Mouse (Mus musculus) left cerebral cortex, postnatal 10 days (tissue): Measurements from ENCODE around the gene Crls1. TPM values are rescaled to one million over a fixed set of nuclear protein-coding genes. Genes with fewer than 3 reads are reported as not detected.

Experiments
- DNase-seq, 2 experiments: peaks; one replicate each; pipeline ENCODE4 v3.0.0; 2021 to 2022; ENCODE audit warnings: low spot score in 2 of 2, mixed read lengths in 1 of 2; ENCODE audit errors: extremely low spot score in 1 of 2
- intact Hi-C: fragments of 180-260 bp; cut with DNase I; formaldehyde crosslinking; loops from one replicate; pipeline ENCODE4 v1.15.1; 2025
- total RNA-seq, 2 experiments: library from RNA; stranded (reverse); gene quantifications; 2 replicates each; pipeline ENCODE4 v1.2.3; 2021

The Crls1 gene
- 10 to 100 TPM; 24.6 to 29.3 TPM for total RNA-seq

DNA sequence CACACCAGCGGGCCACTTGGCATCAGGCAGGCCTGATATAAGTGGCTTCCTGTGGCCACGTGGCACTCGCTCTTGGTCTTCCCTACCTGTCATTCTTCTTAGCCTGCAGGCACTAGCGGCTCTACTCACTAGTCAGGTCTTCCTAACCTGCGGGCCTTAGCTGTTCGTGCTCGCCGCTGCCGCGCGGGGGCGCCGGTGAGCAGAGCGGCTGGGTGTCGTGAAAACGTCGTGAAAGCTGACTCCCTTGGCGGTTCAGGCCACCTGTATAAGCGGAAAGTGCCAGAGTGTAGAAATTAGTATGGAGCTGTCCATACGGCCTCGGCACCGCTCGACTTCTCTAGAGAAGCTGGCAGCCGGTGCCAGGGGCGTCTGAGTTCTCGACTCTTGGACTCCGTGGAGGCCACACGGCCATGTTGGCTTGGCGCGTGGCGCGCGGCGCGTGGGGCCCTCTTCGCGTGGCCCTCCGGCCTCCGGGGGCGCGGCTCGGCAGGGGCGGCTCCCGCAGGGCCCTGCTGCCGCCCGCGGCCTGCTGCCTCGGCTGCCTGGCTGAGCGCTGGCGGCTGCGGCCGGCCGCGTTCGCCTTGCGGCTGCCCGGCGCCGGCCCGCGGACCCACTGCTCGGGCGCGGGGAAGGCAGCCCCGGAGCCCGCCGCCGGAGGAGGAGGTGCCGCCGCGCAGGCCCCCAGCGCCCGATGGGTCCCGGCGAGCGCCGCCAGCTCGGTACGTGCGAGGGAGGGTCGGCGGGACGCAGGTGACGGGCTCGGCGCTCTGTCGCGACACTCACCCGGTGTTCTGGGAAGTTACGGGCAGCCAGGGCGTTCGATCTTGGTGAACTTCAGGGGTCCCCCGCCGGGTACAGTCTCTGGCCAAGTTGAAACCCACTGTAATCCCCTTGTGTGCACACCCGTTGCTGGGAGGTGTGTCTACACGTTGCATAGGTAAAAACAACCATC is at the start of gene Crls1:
Gene Crls1, plus strand, starts transcription at position 260 of the 952 bp plus-strand sequence.
- intact Hi-C loops = loop anchor here (5.0 kb wide), 1 partner anchor 56 kb away; no protein-coding TSS in a partner anchor
- peak; percentile 93 for DNase-seq

DNA sequence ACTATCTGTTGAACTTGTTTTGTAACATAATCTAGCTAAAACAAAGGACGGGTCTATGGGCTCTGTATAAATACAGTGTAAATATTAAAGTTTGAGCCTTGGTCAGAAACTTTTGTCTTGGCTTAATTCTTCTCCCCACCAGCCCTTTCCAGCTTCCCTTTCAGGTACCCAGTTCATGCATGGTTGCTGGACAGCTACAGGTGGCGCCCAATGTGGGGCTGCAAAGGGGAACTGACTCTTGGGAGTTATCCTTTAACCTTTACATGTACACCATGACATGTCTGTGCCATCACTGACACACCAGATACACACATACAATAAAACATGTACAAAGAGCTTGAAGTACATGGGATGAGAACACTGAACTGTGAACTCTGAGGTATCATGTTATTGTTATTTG is 43.5 kb upstream of the Crls1 start:
- intact Hi-C loops = no loop called here
- no peak for DNase-seq

DNA sequence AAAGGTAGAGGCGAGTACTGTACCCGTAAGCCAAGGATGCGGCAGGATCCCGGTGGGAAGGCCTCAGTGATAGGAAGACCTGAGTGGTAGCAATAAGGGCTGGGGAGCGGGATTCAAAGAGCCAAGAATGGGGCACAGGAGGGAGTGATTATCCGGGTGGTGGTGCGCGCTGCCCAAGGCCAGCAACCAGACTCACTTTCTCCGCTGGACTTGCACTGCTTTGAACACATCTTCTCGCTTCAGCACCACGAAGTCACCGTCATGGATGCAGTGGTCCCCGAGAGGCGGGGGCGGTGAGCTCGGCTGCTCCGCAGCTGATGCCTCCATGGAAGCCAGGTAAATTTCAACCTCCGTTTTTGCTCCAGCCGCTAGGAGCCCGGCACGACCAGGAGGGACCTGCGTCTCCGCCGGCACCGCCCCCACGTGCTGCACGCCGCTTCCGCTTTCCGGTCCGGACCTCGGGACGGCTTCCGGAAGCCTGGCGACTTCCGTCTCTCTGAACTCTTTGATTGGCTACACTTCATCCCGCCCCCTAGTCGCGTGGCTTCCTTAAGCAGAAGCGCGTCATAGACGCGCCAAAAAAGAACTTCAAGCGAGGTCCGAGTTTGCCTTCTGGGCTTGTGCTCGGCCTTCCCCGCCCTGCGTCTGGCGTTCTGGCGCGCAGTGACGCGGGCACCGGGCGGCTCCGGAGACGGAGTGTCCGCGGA is 30.7 kb upstream of the Crls1 start, which contains the start of the genes Trmt6 and Mcm8:
Gene Trmt6, minus strand, starts transcription at position 448 of the 707 bp plus-strand sequence.
Gene Mcm8, plus strand, starts transcription at position 534 of the 707 bp plus-strand sequence.
- intact Hi-C loops = no loop called here

GRCm38 (mm10) chr2:132841071-132841470 is 5.4 kb upstream of the Crls1 start:
- DNase-seq = no peak
- intact Hi-C loops = no loop called here

More for the DNA sequence above, 30.7 kb upstream of the Crls1 start, which contains the start of the genes Trmt6 and Mcm8:
- peak; percentile 89 to 96 for DNase-seq

DNA sequence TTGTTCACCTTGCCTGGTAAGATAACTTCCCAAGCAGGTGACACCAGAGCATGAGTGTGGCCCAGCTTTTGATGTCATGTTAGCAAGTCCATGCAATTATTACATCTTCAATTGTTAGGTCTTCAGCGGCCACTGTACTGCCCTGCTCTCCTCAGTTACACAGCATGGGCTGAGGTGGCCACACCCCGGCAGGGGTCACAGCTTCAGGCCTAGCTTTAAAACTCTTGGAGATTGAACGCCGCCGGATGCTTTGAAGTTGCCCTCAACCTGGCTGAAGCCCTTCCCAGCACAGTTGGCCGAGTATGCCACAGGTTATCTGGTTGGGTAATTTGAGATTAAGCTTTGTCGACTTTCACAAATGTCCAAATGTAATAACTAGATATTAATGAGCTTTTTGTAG is 1.1 kb downstream of the Crls1 start:
- peak in 1 of 2 experiments; percentile 26 for DNase-seq
- intact Hi-C loops = loop anchor here (5.0 kb wide), 1 partner anchor 55 kb away; no protein-coding TSS in a partner anchor

- DNase-seq = no peak
- intact Hi-C loops = loop anchor here (5.0 kb wide), 1 partner anchor 54 kb away; no protein-coding TSS in a partner anchor
Measured at GRCm38 (mm10) chr2:132848361-132848760, 1.9 kb downstream of the Crls1 start.

- intact Hi-C loops = loop anchor here (5.0 kb wide), 1 partner anchor 53 kb away; no protein-coding TSS in a partner anchor
- no peak for DNase-seq
Measured at GRCm38 (mm10) chr2:132849141-132849540, 2.7 kb downstream of the Crls1 start.

DNA sequence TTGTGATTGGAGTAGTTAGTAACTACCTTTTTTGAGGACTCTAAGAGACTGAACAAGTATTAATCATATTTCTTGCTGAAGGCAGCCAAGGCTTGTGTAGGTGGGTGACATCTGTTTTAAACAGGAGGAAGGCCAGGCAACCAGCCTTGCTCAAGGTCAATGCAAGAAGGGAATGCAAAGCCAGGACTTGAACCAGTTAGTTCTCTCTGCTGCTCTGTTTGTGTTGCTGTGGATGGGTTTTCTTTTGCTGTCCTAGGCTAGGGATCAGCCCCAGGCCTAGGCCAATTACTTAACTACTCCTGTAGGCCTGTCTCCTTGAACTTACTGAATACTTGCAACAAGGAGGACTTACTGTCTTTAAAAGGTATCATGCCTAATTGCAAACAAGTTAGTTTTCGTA is 6.6 kb downstream of the Crls1 start:
- no peak for DNase-seq
- intact Hi-C loops = no loop called here

DNA sequence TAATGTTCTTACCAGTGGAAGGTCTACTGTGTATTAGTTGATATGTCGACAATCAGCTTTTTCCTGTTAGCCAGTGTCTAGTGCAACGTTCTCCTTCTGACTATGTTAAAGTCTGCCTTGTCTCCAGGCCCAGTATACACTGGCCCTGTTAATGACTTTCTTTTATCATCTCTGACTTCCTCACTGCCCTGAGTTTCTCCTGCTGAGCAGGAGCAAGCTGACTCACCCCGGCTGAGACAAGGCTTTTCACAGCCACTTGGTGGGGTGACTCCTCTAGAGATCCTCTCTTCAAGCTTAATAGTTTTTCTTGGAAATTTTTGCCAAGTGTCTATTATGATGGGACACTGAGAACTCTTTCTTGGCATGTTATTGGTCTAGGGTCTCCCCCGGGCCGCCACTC is 9.9 kb downstream of the Crls1 start:
- intact Hi-C loops = no loop called here

DNA sequence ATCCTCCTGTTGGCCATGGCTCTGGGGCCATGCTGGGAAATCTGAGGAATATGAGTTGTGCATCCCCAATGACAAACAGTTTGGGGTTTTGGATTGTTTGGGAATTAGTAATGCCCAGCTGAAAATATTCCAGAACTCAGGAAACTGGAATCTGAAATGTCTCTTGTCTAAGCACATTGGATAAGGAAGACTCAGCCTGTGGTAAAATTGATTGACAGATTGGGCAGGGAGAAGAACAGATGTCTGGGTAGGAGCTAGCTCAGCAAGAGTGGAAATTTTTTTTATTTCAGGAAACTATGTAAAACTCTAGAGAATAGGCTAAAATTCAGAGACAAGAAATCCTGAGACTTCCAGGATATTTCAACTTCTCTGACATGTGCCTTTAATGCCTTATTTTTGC is 14.0 kb downstream of the Crls1 start:
- intact Hi-C loops = no loop called here
- no peak for DNase-seq

More for the DNA sequence above, 9.9 kb downstream of the Crls1 start:
- no peak for DNase-seq

DNA sequence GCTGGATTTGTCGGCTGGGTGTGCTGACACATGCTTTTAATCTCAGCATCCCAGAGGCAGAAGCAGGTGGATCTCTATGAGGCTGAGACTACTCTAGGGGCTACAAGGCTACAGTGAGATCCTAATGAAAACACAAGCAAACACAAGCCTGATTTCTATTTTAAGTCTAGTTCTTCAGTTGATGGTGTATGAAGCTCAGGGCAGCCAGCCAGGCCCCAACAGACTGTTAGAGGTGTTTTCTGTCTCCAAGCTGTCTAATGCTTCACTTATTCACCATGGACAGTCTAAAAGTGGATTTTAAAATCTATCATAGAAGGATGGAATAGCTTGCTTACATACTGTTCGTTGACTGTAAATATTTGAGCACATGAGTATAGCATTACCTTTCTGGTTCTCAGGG is 15.0 kb downstream of the Crls1 start:
- DNase-seq = no peak
- intact Hi-C loops = no loop called here

- DNase-seq = no peak
- intact Hi-C loops = no loop called here
Measured at GRCm38 (mm10) chr2:132863325-132863724, 16.9 kb downstream of the Crls1 start.

GRCm38 (mm10) chr2:132867521-132867920 is 21.1 kb downstream of the Crls1 start:
- DNase-seq = no peak
- intact Hi-C loops = no loop called here

- intact Hi-C loops = no loop called here
- no peak for DNase-seq
Measured at GRCm38 (mm10) chr2:132869682-132870081, 23.2 kb downstream of the Crls1 start.

DNA sequence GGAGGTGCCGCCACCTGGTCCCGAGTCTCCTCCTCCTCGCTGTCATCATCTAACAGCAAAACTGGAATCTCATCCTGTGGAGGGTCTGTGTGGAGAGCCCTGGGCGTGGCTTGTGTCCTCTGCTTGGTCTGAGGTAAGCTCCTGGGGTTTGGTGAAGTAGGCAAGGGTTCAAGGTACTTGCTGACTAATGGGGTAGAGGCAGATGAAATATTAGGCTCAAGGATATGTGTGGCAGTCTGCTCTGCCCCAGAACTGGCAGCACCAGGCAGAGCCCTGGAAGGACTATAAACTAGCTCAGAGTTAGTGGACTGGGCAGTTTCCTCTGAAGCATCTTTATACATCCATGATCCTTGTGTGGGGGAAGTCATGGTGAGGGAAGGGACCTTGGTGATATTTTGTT is 23.8 kb downstream of the Crls1 start:
- DNase-seq = no peak
- intact Hi-C loops = no loop called here

- intact Hi-C loops = no loop called here
- no peak for DNase-seq
Measured at GRCm38 (mm10) chr2:132871663-132872062, 25.2 kb downstream of the Crls1 start.

- intact Hi-C loops = no loop called here
- no peak for DNase-seq
Measured at GRCm38 (mm10) chr2:132873657-132874326, 27.3 kb downstream of the Crls1 start.

DNA sequence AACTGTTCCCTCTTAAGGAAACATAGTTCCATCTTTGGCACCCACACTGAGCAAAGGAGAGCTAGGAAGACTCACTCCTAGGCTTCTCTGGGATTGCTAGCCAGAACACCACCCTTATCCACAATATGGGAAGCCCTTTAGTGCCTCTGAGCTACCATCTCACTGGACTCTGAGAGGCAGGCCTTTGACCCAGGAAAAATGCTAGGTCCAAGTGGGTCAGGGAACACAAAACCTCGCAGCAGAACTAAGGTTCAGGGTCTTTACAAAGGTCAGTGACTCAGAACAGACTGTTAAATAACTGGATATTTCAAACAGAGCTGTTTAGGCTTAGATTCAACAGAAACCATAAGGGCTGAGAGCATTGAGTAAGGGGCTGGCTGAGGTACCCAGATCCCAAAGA is 30.5 kb downstream of the Crls1 start:
- intact Hi-C loops = no loop called here
- DNase-seq = no peak
